Mouse (Mus musculus): ENCODE results near the gene Fam171a2. TPM values are rescaled to one million over a fixed set of nuclear protein-coding genes. Genes with fewer than 3 reads are reported as not detected.
A peak's percentile ranks its signal among the peaks of the same experiment; 100 is the strongest.

Fam171a2 gene
- polyA plus RNA-seq, 1 experiment from 2014 or later, result 18.0 TPM

GRCm38 (mm10) chr11:102438212-102439092 is 9.0 kb downstream of the Fam171a2 start:
- ATAC-seq (ENCODE audit: low FRiP score, low read depth), result peak; percentile 45
- H3K27ac ChIP-seq (replicated peaks), result peak overlapping the region; percentile 44; the same call in 1 of the 2 replicates
- H3K4me2 ChIP-seq (replicated peaks), result peak overlapping the region; percentile 57
- no peaks in the 10 kb centered on the region for H3K9me3 ChIP-seq
- H3K4me1 ChIP-seq, result peaks cover 24% of the 10 kb centered on the region
- peaks cover 30% of the 10 kb centered on the region for H3K27me3 ChIP-seq
- H3K9ac ChIP-seq (replicated peaks), result peak overlapping the region; percentile 39; the same call in 1 of the 2 replicates
- H3K4me3 ChIP-seq, result peak overlapping the region; percentile 35
- H3K36me3 ChIP-seq, result peaks cover 84% of the 10 kb centered on the region
- 8% methylated on average over 74 of the region's 77 CpGs for WGBS

- Histone ChIP-seq H3K27ac (replicated peaks) (peak overlapping the region; percentile 54), H3K4me2 (replicated peaks) (peak overlapping the region; percentile 57), H3K9ac (replicated peaks) (peak overlapping the region; percentile 39), H3K36me3 (peaks cover 80% of the 10 kb centered on the region), H3K4me3 (peak overlapping the region; percentile 35), H3K27me3 (peaks cover 40% of the 10 kb centered on the region), H3K9me3 (no peaks in the 10 kb centered on the region), H3K4me1 (peaks cover 23% of the 10 kb centered on the region)
- WGBS, result 3% methylated on average over 86 of the region's 87 CpGs
- ATAC-seq (ENCODE audit: low FRiP score, low read depth), result peak; percentile 31
Measured at GRCm38 (mm10) chr11:102437120-102438061, 10.1 kb downstream of the Fam171a2 start.

GRCm38 (mm10) chr11:102436471-102436790 is 11.1 kb downstream of the Fam171a2 start:
- H3K4me1 ChIP-seq, result peaks cover 23% of the 10 kb centered on the region
- no peak overlapping the region for H3K4me2 ChIP-seq (replicated peaks)
- peaks cover 70% of the 10 kb centered on the region for H3K36me3 ChIP-seq
- no peak overlapping the region for H3K4me3 ChIP-seq
- no peak for ATAC-seq (ENCODE audit: low FRiP score, low read depth)
- no peak overlapping the region for H3K9ac ChIP-seq (replicated peaks)
- peaks cover 40% of the 10 kb centered on the region for H3K27me3 ChIP-seq
- no peak overlapping the region for H3K27ac ChIP-seq (replicated peaks)
- 88% methylated on average over 10 of the region's 10 CpGs for WGBS
- H3K9me3 ChIP-seq, result no peaks in the 10 kb centered on the region

DNA sequence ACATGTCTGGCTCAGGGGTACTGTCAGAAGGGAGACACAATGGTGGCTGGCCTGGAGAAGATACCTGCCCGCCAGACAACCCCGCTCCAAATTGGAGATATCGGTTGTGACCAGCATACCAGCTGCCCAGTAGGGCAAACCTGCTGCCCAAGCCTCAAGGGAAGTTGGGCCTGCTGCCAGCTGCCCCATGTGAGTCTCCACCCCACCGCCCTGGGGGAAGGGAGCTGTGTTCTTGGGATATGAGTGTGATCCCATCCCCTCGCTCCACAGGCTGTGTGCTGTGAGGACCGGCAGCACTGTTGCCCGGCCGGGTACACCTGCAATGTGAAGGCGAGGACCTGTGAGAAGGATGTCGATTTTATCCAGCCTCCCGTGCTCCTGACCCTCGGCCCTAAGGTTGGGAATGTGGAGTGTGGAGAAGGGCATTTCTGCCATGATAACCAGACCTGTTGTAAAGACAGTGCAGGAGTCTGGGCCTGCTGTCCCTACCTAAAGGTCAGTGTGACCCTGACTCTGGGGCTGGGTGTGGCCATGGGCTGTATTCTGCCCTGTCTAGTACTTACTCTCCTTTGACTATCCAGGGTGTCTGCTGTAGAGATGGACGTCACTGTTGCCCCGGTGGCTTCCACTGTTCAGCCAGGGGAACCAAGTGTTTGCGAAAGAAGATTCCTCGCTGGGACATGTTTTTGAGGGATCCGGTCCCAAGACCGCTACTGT is 11.6 kb downstream of the Fam171a2 start:
- H3K27ac ChIP-seq (replicated peaks), result no peak overlapping the region
- 93% methylated on average over 18 of the region's 18 CpGs for WGBS
- H3K27me3 ChIP-seq, result peaks cover 40% of the 10 kb centered on the region
- no peak overlapping the region for H3K9ac ChIP-seq (replicated peaks)
- H3K4me1 ChIP-seq, result peaks cover 27% of the 10 kb centered on the region
- H3K4me3 ChIP-seq, result no peak overlapping the region
- no peaks in the 10 kb centered on the region for H3K9me3 ChIP-seq
- H3K4me2 ChIP-seq (replicated peaks), result no peak overlapping the region
- H3K36me3 ChIP-seq, result peaks cover 65% of the 10 kb centered on the region
- ATAC-seq (ENCODE audit: low FRiP score, low read depth), result no peak

DNA sequence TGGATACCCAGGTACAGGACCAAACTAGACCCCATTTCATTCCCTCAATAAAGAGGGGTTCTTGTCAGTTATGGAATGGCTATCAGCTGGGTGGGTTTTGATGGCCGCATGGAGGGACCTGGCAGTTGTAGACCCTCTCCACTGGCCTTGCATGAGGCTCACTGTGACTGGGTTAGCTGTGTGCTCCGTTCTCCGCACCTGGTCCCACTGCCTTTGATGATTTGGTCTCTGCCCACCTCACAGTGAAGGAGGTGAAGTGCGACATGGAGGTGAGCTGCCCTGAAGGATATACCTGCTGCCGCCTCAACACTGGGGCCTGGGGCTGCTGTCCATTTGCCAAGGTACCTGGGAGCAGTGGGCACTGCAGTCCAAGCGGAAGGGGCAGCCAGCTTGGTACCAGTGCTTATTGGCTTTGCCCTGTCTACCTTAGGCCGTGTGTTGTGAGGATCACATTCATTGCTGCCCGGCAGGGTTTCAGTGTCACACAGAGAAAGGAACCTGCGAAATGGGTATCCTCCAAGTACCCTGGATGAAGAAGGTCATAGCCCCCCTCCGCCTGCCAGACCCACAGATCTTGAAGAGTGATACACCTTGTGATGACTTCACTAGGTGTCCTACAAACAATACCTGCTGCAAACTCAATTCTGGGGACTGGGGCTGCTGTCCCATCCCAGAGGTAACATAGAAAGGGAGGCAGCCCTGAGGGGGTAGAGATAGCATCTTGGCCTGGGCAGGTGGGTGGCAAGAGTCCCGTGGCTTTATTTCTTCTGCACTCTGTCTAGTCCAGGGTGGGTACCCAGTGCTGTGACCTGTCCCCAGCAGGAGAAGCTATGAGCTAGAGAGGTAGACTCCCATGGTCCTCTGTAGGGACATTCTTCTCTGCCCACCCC is 12.4 kb downstream of the Fam171a2 start:
- no peak overlapping the region for H3K27ac ChIP-seq (replicated peaks)
- H3K4me2 ChIP-seq (replicated peaks), result no peak overlapping the region
- 94% methylated on average over 11 of the region's 11 CpGs for WGBS
- H3K4me1 ChIP-seq, result peaks cover 33% of the 10 kb centered on the region
- no peak for ATAC-seq (ENCODE audit: low FRiP score, low read depth)
- no peaks in the 10 kb centered on the region for H3K9me3 ChIP-seq
- H3K27me3 ChIP-seq, result peaks cover 32% of the 10 kb centered on the region
- 0 out of 2 replicates have a peak overlapping the region, but pooled peaks have one; percentile 6 for H3K9ac ChIP-seq (replicated peaks)
- H3K4me3 ChIP-seq, result no peak overlapping the region
- H3K36me3 ChIP-seq, result peaks cover 56% of the 10 kb centered on the region

DNA sequence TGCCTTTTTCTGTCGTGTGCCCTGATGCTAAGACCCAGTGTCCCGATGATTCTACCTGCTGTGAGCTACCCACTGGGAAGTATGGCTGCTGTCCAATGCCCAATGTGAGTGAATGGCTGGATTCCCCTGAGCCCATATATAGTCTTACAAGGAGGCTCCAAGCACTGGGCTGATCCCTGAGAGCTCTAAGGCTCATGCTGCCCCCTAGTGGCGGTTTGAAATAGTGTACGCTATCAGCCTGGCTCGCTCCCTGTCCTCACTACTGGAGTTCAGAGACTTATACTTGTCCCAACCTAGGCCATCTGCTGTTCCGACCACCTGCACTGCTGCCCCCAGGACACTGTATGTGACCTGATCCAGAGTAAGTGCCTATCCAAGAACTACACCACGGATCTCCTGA is 13.1 kb downstream of the Fam171a2 start:
- Histone ChIP-seq H3K27ac (replicated peaks) (no peak overlapping the region), H3K36me3 (peaks cover 50% of the 10 kb centered on the region), H3K27me3 (peaks cover 29% of the 10 kb centered on the region), H3K4me2 (replicated peaks) (no peak overlapping the region), H3K9ac (replicated peaks) (0 out of 2 replicates have a peak overlapping the region, but pooled peaks have one; percentile 6), H3K4me3 (no peak overlapping the region), H3K4me1 (peaks cover 39% of the 10 kb centered on the region), H3K9me3 (no peaks in the 10 kb centered on the region)
- 10% methylated on average over 7 of the region's 7 CpGs for WGBS
- ATAC-seq (ENCODE audit: low FRiP score, low read depth), result peak; percentile 16; the same call in 1 of the 2 replicates

GRCm38 (mm10) chr11:102433866-102434265 is 13.6 kb downstream of the Fam171a2 start:
- no peak overlapping the region for H3K4me3 ChIP-seq
- ATAC-seq (ENCODE audit: low FRiP score, low read depth), result no peak
- no peak overlapping the region for H3K4me2 ChIP-seq (replicated peaks)
- H3K36me3 ChIP-seq, result peaks cover 44% of the 10 kb centered on the region
- 88% methylated on average over 7 of the region's 7 CpGs for WGBS
- no peak overlapping the region for H3K27ac ChIP-seq (replicated peaks)
- peaks cover 29% of the 10 kb centered on the region for H3K27me3 ChIP-seq
- peaks cover 37% of the 10 kb centered on the region for H3K4me1 ChIP-seq
- H3K9me3 ChIP-seq, result no peaks in the 10 kb centered on the region
- H3K9ac ChIP-seq (replicated peaks), result no peak overlapping the region

DNA sequence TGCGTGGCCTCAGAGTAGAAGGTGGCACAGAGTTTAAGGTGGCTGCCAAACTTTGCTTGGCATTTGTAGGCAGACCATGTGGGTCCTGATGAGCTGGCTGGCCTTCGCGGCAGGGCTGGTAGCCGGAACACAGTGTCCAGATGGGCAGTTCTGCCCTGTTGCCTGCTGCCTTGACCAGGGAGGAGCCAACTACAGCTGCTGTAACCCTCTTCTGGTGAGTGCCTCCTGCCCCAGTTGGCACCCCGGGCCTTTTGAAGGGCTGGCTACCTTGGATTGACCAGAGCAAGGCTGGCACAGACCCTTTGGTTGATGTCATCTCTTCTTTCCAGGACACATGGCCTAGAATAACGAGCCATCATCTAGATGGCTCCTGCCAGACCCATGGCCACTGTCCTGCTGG is 14.6 kb downstream of the Fam171a2 start:
- Histone ChIP-seq H3K27me3 (peaks cover 26% of the 10 kb centered on the region), H3K27ac (replicated peaks) (no peak overlapping the region), H3K9ac (replicated peaks) (no peak overlapping the region; the same call in 1 of the 2 replicates), H3K9me3 (no peaks in the 10 kb centered on the region), H3K36me3 (peaks cover 36% of the 10 kb centered on the region), H3K4me2 (replicated peaks) (no peak overlapping the region), H3K4me1 (peaks cover 27% of the 10 kb centered on the region), H3K4me3 (no peak overlapping the region)
- ATAC-seq (ENCODE audit: low FRiP score, low read depth), result no peak
- 91% methylated on average over 6 of the region's 6 CpGs for WGBS

DNA sequence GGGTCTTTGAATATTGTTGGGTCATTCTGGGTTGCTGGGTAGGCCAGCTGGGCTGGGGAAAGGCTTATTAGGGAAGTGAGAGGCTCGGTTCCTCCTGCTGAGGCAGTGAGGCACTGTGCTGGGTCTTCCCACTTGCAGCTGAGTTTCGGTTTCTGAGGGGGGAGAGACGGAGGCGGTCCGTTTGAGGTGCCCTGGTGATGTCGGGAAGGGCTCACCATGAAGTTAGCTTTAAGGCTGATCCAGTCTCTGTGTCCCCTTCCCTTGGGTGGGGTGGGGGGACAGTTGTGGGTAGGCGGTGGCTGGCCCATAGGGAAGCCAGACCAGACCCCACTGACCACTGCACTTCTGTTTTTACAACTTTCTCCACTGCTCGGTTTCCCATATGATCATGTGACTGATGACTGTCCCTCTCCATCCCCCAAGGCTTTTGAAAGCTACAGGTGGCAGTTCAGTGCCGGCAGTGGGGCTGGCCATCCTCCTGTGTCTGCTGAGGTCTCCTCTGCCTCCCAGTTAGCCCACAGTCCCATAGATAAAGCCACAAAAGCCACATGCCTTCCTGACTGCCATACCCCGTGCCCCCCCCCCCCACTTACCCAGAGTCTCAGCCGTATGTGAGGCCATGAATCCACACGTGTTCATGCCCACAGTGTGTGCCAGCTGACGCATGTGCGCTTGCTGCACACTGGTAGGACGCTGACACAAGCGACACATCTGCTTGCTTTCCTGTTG is 15.2 kb downstream of the Fam171a2 start:
- no peak for ATAC-seq (ENCODE audit: low FRiP score, low read depth)
- Histone ChIP-seq H3K4me3 (no peak overlapping the region), H3K9me3 (no peaks in the 10 kb centered on the region), H3K9ac (replicated peaks) (no peak overlapping the region), H3K4me2 (replicated peaks) (no peak overlapping the region), H3K27me3 (peaks cover 23% of the 10 kb centered on the region), H3K36me3 (peaks cover 31% of the 10 kb centered on the region), H3K27ac (replicated peaks) (no peak overlapping the region), H3K4me1 (peaks cover 21% of the 10 kb centered on the region)
- 66% methylated on average over 16 of the region's 16 CpGs for WGBS

DNA sequence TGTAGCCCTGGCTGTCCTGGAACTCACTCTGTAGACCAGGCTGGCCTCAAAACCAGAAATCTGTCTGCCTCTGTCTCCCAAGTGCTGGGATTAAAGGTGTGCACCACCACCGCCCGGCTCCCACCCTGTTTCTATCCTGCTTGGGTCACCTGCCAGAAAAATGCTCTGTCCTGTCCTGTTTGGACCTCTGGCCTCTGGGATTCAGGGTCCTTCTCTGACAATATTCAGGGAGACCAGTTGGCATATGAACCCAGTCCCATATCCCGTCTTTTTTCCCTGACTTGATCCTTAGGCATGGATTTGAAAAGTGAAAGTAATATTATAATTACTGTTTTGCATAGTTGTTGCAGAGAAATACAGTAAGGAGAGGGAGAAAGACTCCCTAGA is 15.8 kb downstream of the Fam171a2 start:
- Histone ChIP-seq H3K9ac (replicated peaks) (no peak overlapping the region), H3K4me2 (replicated peaks) (no peak overlapping the region), H3K27me3 (peaks cover 21% of the 10 kb centered on the region), H3K4me3 (no peak overlapping the region), H3K27ac (replicated peaks) (no peak overlapping the region), H3K36me3 (peaks cover 26% of the 10 kb centered on the region), H3K4me1 (peaks cover 16% of the 10 kb centered on the region), H3K9me3 (no peaks in the 10 kb centered on the region)
- 87% methylated on average over 3 of the region's 3 CpGs for WGBS
- no peak for ATAC-seq (ENCODE audit: low FRiP score, low read depth)

All from midbrain, embryonic 12.5 days (tissue).